Mouse (Mus musculus) CH12.LX (cell line): ENCODE measurements around the gene Ndufa6. TPM values are rescaled to one million over a fixed set of nuclear protein-coding genes. Genes with fewer than 3 reads are reported as not detected.

Experiments used
- DNase-seq: peaks from one replicate; pipeline ENCODE4 v3.0.0-alpha.2; 2013; ENCODE audit errors: extremely low read depth
- H3K27ac ChIP-seq: 2 replicates; pipeline ENCODE4 v1.5.1; 2012; ENCODE audit warnings: low read depth, mild to moderate bottlenecking, control low read depth, moderate library complexity; ENCODE audit not compliant: insufficient read depth
- H3K27me3 ChIP-seq: replicated peaks from 2 replicates; pipeline ENCODE3; 2012; ENCODE audit warnings: inconsistent platforms
- H3K36me3 ChIP-seq, 2 experiments: replicated peaks in 1 of 2; 2 replicates each; pipeline versions ENCODE3 to v1.6.1; 2012; ENCODE audit warnings: inconsistent platforms in 1 of 2, low read length in 1 of 2, mild to moderate bottlenecking in 1 of 2, mixed read lengths in 1 of 2, moderate library complexity in 1 of 2; ENCODE audit not compliant: control insufficient read depth in 1 of 2, insufficient read depth in 1 of 2
- H3K4me1 ChIP-seq, 2 experiments: 2 replicates each; pipeline ENCODE4 v1.6.1; 2012; ENCODE audit warnings: inconsistent platforms in 1 of 2, moderate library complexity in 1 of 2; ENCODE audit not compliant: insufficient read depth in 2 of 2, control insufficient read depth in 1 of 2
- H3K4me2 ChIP-seq: 2 replicates; pipeline ENCODE4 v1.6.1; 2012; ENCODE audit warnings: low read depth, mild to moderate bottlenecking, control low read depth; ENCODE audit not compliant: poor library complexity, insufficient read depth, severe bottlenecking
- H3K4me3 ChIP-seq, 3 experiments: fragments of 150-350 bp in 1 of 3; sonication (generic) in 1 of 3; replicated peaks in 1 of 3; 2 replicates each; pipeline versions ENCODE3 to v1.5.1; 2011 to 2012; ENCODE audit warnings: low read depth in 2 of 3, low read length in 2 of 3, mild to moderate bottlenecking in 2 of 3, moderate library complexity in 2 of 3, control low read depth in 1 of 3, improper control_type of control experiment in 1 of 3, inconsistent platforms in 1 of 3, mixed read lengths in 1 of 3; ENCODE audit not compliant: poor library complexity in 1 of 3
- H3K79me2 ChIP-seq: replicated peaks from 2 replicates; pipeline ENCODE4 v1.6.1; 2012; ENCODE audit warnings: mild to moderate bottlenecking, moderate library complexity; ENCODE audit not compliant: control insufficient read depth, poor library complexity, insufficient read depth, severe bottlenecking; ENCODE audit errors: extremely low read depth
- H3K9ac ChIP-seq: 2 replicates; pipeline ENCODE4 v1.6.1; 2012; ENCODE audit warnings: low read depth, mild to moderate bottlenecking, control low read depth, moderate library complexity; ENCODE audit not compliant: insufficient read depth
- H3K9me3 ChIP-seq: replicated peaks from 2 replicates; pipeline ENCODE3; 2012; ENCODE audit warnings: low read length, inconsistent platforms, mixed read lengths
- CHD1 ChIP-seq: IDR thresholded peaks from 2 replicates; pipeline ENCODE4 v1.6.1; 2012; ENCODE audit warnings: low read depth, low read length, improper control_type of control experiment, inconsistent platforms
- CHD2 ChIP-seq: IDR thresholded peaks from 2 replicates; pipeline ENCODE4 v1.6.1; 2011; ENCODE audit warnings: low read length, improper control_type of control experiment
- CTCF ChIP-seq, 2 experiments: IDR thresholded peaks in 1 of 2; conservative IDR thresholded peaks in 1 of 2; 2 replicates each; pipeline ENCODE4 v1.5.1; 2011 to 2012; ENCODE audit warnings: low read depth in 2 of 2, low read length in 2 of 2, improper control_type of control experiment in 1 of 2, inconsistent platforms in 1 of 2, mild to moderate bottlenecking in 1 of 2, moderate library complexity in 1 of 2
- GABPA ChIP-seq: IDR thresholded peaks from 2 replicates; pipeline ENCODE4 v1.6.1; 2012; ENCODE audit warnings: low read depth, low read length, improper control_type of control experiment, inconsistent platforms; ENCODE audit not compliant: insufficient replicate concordance
- JUND ChIP-seq: conservative IDR thresholded peaks from 2 replicates; pipeline ENCODE4 v1.6.1; 2011; ENCODE audit warnings: low read depth, low read length, improper control_type of control experiment
- MAFK ChIP-seq: IDR thresholded peaks from 2 replicates; pipeline ENCODE4 v1.6.1; 2011; ENCODE audit warnings: low read length, improper control_type of control experiment; ENCODE audit not compliant: insufficient replicate concordance
- MAZ ChIP-seq: IDR thresholded peaks from 2 replicates; pipeline ENCODE4 v1.6.1; 2012; ENCODE audit warnings: low read depth, mild to moderate bottlenecking, inconsistent platforms, low read length, improper control_type of control experiment, moderate library complexity
- MXI1 ChIP-seq: IDR thresholded peaks from 2 replicates; pipeline ENCODE4 v1.6.1; 2011; ENCODE audit warnings: mild to moderate bottlenecking, low read depth, low read length, improper control_type of control experiment
- MYC ChIP-seq: IDR thresholded peaks from 2 replicates; pipeline ENCODE4 v1.6.1; 2011; ENCODE audit warnings: low read depth, mild to moderate bottlenecking, improper control_type of control experiment, low read length
- NELFE ChIP-seq: IDR thresholded peaks from 2 replicates; pipeline ENCODE4 v1.6.1; 2011; ENCODE audit warnings: low read depth, low read length, improper control_type of control experiment
- PAX5 ChIP-seq: IDR thresholded peaks from 2 replicates; pipeline ENCODE4 v1.6.1; 2012; ENCODE audit warnings: low read length, inconsistent platforms, mixed read lengths
- POLR2A ChIP-seq: IDR thresholded peaks from 2 replicates; pipeline ENCODE4 v1.6.1; 2011; ENCODE audit warnings: low read depth, mild to moderate bottlenecking, improper control_type of control experiment, low read length
- TBP ChIP-seq: conservative IDR thresholded peaks from 2 replicates; pipeline ENCODE4 v1.6.1; 2011; ENCODE audit warnings: low read depth, low read length, improper control_type of control experiment
- TCF12 ChIP-seq: IDR thresholded peaks from 2 replicates; pipeline ENCODE4 v1.6.1; 2014; ENCODE audit warnings: low read depth, mild to moderate bottlenecking, inconsistent platforms, low read length, improper control_type of control experiment
- UBTF ChIP-seq: IDR thresholded peaks from 2 replicates; pipeline ENCODE4 v1.6.1; 2012; ENCODE audit warnings: low read depth, mild to moderate bottlenecking, inconsistent platforms, low read length, improper control_type of control experiment, moderate library complexity
- USF2 ChIP-seq: conservative IDR thresholded peaks from 2 replicates; pipeline ENCODE4 v1.6.1; 2011; ENCODE audit warnings: low read depth, low read length, improper control_type of control experiment
- ZC3H11A ChIP-seq: IDR thresholded peaks from 2 replicates; pipeline ENCODE4 v1.6.1; 2012; ENCODE audit warnings: low read depth, mild to moderate bottlenecking, inconsistent platforms, low read length, improper control_type of control experiment
- ZKSCAN1 ChIP-seq: IDR thresholded peaks from 2 replicates; pipeline ENCODE4 v1.6.1; 2012; ENCODE audit warnings: low read depth, inconsistent platforms, low read length, improper control_type of control experiment, borderline replicate concordance
- dilution Hi-C: fragments of 300-500 bp; cut with MboI; formaldehyde crosslinking; loops from 2 replicates; pipeline ENCODE4 v1.14.3; 2020; ENCODE audit warnings: low sequenced_read_pairs; ENCODE audit not compliant: extremely low pct_unique_long_range_greater_than_20kb, extremely low pct_ligation_motif_present
- in situ Hi-C: fragments of 300-500 bp; cut with MboI; formaldehyde crosslinking; loops from 3 replicates; pipeline ENCODE4 v1.14.3; 2019; ENCODE audit warnings: low sequenced_read_pairs, low pct_ligation_motif_present, low pct_unique_long_range_greater_than_20kb, mixed read lengths
- polyA plus RNA-seq: library from polyadenylated mRNA; unstranded; fragments of >175 nt; gene quantifications from 2 replicates; pipeline ENCODE4 v1.2.1, GENCODE M21; 2012; ENCODE audit warnings: low read depth; ENCODE audit not compliant: insufficient read length
- total RNA-seq, 2 experiments: library from RNA; depleted of rRNA; stranded (reverse); fragments of 300-350 nt in 1 of 2; fragments of >200 nt in 1 of 2; gene quantifications; 2 replicates each; pipeline ENCODE4 v1.2.3; 2012 to 2014

Gene Ndufa6
- total and polyA plus RNA-seq, 3 experiments, result 87.3 to 279 (median 222) TPM

DNA sequence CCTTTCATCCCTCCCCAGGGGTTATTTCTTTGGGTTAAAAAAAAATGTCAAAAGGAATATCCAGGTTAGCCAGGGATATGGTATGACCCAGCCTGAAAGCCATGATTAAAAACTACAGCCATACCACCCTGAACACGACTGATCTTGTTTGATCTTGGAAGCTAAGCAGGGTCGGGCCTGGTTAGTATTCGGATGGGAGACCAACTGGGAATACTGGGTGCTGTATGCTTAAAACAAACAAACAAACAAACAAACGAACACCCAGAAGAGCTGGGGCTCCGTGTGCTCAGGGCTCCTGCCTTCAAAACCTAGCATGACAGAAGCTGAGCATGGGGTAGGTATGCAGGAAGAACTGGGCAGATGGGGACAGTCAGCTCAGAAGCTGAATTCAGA is 11.6 kb downstream of the Ndufa6 start:
- Histone ChIP-seq H3K9ac (no peak overlapping the region), H3K27ac (no peak overlapping the region), H3K4me1 (peaks cover 3 to 17% of the 10 kb centered on the region in 2 experiments; a peak in 3 of 4 replicates), H3K27me3 (peaks cover 27% of the 10 kb centered on the region), H3K4me3 (no peak overlapping the region), H3K79me2 (peaks cover 11% of the 10 kb centered on the region), H3K36me3 (no peaks in the 10 kb centered on the region), H3K4me2 (no peak overlapping the region), H3K9me3 (no peaks in the 10 kb centered on the region)
- dilution Hi-C loops (no loop called here), in situ Hi-C loops (no loop called here)
- TF ChIP-seq MAFK (no peak), TBP (0 out of 2 replicates have a peak, but pooled peaks have one; percentile 29)
- DNase-seq, result no peak

GRCm38 (mm10) chr15:82341675-82342542 is 12.2 kb downstream of the Ndufa6 start:
- no peak for DNase-seq
- Histone ChIP-seq H3K9ac (no peak overlapping the region), H3K4me3 (no peak overlapping the region), H3K4me2 (no peak overlapping the region), H3K79me2 (peaks cover 5% of the 10 kb centered on the region; the same call in 1 of the 2 replicates), H3K36me3 (peaks cover under 1 to 2% of the 10 kb centered on the region in 2 experiments), H3K4me1 (peaks cover 4 to 15% of the 10 kb centered on the region in 2 experiments; a peak in 3 of 4 replicates), H3K27me3 (peaks cover 27% of the 10 kb centered on the region), H3K27ac (no peak overlapping the region), H3K9me3 (no peaks in the 10 kb centered on the region)
- dilution Hi-C loops, result no loop called here
- in situ Hi-C loops, result no loop called here
- TF ChIP-seq ZC3H11A (no peak), NELFE (no peak), TCF12 (no peak), CHD2 (no peak), ZKSCAN1 (no peak), MXI1 (no peak), POLR2A (no peak), JUND (no peak), MAFK (no peak)

DNA sequence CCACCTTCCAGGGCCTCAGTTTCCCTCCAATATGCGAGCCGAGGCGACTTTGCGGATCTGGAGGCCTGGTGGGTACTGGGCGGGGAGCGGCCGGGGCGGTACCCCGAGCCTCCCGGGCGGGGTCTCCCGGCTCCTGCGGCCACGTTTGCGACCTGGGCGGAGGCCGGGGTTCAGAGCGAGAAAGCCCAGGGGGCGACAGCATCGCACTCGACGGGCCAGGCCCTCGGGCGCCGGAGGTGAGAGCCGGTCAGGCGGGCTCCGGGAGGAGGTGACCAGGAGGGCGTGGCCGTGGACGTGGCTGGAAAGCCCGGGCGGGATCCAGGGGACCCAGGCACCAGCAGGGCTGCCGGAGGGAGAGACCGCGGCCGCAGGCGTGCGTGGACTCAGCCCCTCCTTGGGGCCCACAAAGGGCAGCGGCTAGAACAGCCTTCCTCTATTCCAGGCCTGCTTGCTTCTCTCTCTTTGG is 13.1 kb downstream of the Ndufa6 start:
- H3K9ac ChIP-seq, result no peak overlapping the region
- no peak overlapping the region for H3K27ac ChIP-seq
- peaks cover 4 to 14% of the 10 kb centered on the region in 2 experiments; a peak in 3 of 4 replicates for H3K4me1 ChIP-seq
- peaks cover 5 to 11% of the 10 kb centered on the region in 2 experiments for H3K36me3 ChIP-seq
- H3K9me3 ChIP-seq, result no peaks in the 10 kb centered on the region
- H3K27me3 ChIP-seq, result peaks cover 27% of the 10 kb centered on the region
- no peak overlapping the region for H3K4me2 ChIP-seq
- no peaks in the 10 kb centered on the region for H3K79me2 ChIP-seq
- dilution Hi-C loops, result no loop called here
- in situ Hi-C loops, result no loop called here
- no peak for DNase-seq
- TF ChIP-seq PAX5, result no peak
- no peak for TF ChIP-seq CTCF (conservative IDR thresholded peaks at IDR 0.05 in 1 of 2, IDR thresholded peaks at IDR 0.05 in 1 of 2; ENCODE audit: low read depth in 2 of 2, low read length in 2 of 2)
- no peak for TF ChIP-seq CHD1
- TF ChIP-seq POLR2A, result no peak
- TF ChIP-seq MAFK, result no peak
- TF ChIP-seq UBTF, result no peak
- TF ChIP-seq GABPA, result no peak
- no peak for TF ChIP-seq USF2
- no peak for TF ChIP-seq MAZ
- TF ChIP-seq MYC, result no peak
- H3K4me3 ChIP-seq, result no peak overlapping the region
